Mouse (Mus musculus): ENCODE results near the gene Stx1a.

Stx1a gene

DNA sequence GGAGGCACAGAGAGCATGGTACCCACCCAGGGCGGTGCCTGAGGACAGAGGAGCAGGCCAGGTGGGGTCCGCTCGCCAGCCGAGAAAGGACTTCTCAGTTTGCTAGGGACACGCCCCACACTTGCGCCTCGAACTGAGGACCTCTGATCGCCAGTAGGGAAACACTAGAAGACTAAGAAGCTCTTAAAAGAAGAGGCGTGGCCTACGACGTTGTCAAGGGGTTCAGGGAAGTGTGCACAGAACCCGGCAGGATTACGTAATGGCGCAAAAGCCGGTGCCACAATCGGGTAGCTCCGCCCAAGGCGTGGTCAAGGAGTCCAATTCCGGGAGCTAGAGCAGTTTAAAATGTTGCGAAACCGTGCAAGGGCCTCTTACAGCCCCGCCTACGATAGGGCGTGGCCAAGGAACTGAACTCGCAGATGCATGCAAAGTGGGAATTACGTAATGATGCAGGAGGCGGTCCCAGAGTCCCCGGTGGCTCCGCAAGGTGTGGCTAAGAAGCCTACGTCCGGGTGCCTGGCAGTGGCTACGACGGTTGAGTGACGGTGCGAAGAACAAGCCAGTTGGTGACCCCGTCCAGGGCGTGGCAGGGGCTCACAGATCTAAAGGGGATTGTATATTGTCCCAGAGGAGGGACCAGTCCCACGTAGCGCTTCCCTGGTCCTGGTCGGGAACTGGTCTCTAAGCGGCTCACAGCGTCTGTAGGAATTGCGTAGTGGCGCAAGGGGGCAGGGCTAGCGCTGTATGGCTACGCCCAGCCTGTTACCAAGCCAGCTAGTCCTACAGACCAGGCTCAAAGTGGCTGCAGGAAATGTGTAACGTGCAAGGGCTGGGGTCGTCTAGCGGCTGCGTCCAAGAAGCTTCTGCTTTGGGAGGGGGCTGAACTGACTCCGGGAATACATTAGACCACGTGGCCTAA is 14.4 kb upstream of the Stx1a start, which contains the start of gene Abhd11:
TSS of gene Abhd11 (plus strand) at position 482 of the 919 bp plus-strand sequence.
- DNase-seq (ENCODE audit: inconsistent ontology term), result peak; percentile 100

DNA sequence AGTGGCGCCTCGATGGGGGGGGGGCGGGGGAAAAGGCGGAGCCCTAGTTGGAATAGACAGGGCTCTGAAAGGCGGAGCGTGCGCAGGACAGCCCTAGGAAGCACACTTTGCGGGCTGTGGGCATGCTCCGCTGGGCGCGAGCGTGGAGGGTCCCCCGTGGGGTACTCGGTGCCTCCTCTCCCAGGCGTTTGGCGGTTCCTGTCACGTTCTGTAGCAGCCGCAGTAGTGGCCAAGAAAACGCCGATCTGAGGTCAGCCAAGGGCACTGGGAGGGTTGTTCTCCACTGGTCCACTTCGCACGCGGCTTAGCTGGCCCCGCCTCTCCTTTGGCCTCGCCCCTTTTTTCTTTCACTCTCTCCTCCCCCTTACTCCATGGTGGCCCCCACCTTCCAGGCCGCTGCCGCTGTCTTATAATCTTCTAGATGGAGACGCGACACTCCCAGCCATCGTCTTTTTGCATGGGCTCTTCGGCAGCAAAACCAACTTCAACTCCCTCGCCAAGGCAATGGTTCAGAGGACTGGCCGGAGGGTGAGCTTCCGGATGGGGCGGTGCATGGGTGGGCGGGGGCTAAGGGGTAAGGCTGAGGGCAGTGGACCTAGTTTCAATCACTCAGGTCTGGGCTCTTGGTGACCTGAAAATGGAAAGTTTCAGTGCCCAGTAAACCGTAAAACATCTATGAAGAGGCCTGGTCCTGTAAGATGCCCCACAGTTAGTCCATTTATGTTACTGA is 13.5 kb upstream of the Stx1a start:
- peak; percentile 94 for DNase-seq (ENCODE audit: inconsistent ontology term)

DNA sequence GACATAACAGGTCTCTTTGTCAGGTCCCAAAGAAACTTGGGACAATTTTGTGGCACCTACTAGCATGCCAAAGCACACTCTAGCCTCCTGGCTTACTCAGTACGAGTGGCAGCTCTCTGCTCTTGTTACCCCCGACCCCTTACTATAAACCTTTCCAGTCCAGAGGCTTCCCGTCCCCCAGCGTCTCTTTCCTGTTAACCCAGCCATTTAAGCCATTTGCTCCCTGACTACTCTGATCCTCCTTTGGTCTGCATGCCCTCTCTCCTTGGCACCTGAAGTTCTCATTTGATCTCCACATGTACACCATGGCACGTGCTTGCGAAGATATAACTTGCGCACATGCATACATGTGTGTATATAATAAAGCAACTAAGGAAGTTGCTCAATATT is 13.0 kb upstream of the Stx1a start:
- DNase-seq (ENCODE audit: inconsistent ontology term), result no peak

DNA sequence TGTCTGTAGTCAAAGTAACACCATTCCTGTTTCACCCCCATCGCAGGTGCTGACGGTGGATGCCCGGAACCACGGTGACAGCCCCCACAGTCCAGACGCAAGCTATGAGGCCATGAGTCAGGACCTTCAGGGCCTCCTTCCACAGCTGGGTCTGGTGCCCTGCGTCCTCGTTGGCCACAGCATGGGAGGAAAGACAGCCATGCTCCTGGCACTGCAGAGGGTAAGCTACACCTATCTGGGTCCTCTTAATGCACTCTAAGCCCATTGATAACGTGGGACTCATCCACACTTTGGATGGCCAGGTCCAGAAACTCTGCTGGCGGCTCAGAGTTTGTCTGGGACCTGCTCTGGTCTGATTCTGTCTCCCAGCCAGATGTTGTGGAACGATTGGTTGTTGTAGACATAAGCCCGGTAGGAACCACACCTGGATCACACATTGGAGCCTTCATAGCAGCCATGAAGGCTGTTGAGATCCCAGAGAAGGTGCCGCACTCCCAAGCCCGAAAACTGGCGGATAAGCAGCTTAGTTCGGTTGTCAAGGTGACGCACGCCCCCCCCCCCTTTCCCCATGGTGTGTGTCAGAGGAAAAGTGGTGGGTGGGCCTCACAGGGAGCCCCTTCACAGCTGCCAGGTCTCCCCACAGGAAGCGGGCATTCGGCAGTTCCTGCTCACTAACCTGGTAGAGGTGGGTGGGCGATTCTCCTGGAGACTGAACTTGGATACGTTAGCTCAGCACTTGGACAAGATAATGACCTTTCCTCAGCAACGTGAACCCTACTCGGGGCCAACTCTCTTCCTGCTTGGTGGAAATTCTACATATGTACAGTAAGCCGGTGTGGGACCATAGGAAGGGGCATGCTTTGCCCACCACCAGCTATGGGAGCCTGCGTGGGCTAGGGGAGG is 12.2 kb upstream of the Stx1a start:
- DNase-seq (ENCODE audit: inconsistent ontology term), result no peak

DNA sequence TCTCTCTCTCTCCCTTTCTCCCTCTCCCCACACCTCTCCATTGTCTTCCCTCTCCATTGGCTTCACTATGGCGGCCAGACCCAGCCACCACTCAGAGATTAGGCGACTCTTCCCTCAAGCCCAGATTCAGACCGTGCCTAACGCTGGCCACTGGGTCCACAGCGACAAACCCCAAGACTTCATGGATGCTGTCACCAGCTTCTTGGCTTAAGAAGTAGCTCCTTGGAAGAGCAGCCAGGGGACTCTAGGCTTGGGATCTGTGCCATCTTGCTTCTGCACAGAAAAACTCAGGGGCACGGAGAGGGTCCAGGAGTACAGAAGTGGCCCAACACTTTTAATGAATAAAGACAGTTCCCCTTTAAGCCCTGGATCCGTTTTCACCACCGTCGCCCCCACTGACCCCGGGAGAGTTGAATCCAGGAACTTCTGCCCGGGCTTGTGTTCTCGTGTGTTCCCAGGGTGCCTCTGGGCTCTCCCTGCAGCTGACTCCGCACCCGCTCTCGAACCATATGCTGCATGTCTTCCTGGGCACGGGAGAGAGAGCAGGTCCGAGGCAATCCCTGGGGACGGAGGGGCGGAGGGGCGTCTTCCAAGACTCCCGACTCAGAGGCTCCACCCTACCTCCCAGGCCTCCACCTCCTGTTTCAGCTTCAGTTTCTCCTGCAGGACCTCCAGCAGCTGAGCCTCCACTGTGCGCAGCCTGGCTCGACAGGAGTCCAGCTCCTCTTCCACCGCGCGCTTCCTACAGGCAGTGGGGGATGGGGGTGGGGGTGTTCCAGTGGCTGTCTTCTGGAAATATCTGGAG is 11.3 kb upstream of the Stx1a start:
- no peak for DNase-seq (ENCODE audit: inconsistent ontology term)

DNA sequence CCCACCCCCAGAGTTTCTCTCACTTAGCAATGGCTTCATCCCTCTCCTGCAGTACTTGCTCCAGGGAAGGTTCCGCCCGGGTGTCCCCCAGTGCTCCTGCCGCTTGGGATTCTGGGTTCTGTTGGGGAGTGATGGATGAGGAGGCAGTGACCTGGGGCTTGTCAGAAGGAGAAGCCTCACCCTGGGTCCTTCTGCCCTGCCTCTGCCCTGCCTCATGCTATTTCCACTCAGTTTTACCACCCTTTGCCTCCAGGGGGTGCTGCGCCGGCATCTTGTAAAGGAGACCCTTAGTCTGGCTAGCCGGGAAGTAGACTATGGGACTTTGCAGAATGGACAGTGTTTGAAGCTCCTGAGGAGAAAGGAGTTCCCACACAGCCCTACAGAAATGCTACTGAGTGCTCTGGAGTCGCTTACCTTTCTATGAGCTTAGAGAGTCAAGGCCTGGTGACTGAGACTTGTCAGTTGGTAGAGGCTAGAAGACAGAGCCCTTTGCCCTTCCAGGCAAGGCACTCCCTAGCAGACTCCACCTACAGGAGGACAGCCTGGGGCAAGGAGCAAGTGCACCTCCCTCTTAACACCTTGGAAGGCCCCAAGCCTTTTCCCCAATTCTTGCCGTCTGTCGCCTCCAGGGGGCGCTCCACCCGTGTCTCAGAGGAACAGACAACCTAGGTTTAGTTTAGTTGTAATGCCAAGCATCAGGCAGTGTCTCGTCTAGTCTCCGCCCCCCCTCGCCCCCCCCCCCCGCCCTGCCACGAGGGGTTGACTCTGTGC is 10.4 kb upstream of the Stx1a start:
- DNase-seq (ENCODE audit: inconsistent ontology term), result peak; percentile 84

DNA sequence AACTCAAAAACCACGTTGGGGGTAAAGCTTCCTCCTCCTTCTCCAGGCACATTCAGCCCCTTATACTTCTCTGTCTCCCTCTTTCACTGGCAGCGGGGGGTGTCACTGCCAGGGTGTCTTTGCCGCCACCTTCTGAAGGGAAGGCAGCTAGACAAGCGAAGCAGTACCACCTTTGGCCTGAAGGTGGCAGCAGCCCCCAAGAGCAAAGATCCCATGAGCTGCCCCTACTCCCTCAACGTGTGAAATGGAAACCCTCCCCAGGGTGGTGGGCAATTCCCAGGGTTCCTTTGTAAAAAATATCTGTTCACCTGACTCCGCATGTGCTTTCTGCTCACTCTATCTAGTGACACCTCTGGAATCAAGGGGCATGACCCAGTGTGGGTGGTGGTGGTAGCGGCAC is 7.8 kb upstream of the Stx1a start:
- peak; percentile 65 for DNase-seq (ENCODE audit: inconsistent ontology term)

DNA sequence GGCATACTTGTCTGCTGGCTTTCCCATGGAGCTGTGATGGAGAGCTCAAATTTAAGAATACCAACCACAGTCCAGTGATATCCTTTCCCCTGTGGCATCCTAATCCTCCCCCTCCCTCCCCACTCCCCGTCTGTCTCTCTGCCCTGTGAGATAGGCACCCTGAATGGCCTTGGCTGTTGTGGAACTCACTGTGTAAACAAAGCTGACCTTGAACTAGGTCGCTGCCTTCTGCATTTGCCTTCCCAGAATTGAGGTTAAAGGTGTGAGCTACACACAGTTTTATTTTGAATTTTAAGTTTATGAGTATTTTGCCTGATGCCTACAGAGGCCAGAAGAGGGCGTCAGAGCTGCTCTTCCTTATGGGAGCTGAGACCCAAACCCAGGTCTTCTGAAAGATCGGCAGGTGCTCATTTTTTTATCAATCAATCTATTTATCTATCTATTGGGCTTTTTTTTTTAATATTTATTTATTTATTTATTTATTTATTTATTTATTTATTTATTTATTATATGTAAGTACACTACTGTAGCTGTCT is 7.0 kb upstream of the Stx1a start:
- no peak for DNase-seq (ENCODE audit: inconsistent ontology term)

DNA sequence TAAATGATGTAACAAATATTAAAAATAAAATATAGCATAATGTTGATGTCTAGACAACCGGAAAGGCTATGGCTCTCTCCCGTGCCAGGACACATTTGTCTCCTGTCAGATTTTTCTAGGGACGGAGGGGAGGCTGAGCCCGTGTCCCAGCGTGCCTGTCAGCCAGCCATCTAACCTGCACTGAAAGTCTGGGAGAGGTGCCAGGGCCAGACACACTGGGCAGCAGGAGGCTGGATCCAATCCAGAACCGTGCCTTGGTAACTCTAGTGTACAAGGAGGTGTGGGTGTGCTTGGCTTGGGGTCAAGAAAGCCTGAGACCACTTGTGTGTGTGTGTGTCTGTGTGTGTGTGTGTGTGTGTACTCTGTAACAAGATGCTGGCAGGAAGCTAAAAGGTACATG is 1.5 kb upstream of the Stx1a start:
- peak; percentile 61 for DNase-seq (ENCODE audit: inconsistent ontology term)

DNA sequence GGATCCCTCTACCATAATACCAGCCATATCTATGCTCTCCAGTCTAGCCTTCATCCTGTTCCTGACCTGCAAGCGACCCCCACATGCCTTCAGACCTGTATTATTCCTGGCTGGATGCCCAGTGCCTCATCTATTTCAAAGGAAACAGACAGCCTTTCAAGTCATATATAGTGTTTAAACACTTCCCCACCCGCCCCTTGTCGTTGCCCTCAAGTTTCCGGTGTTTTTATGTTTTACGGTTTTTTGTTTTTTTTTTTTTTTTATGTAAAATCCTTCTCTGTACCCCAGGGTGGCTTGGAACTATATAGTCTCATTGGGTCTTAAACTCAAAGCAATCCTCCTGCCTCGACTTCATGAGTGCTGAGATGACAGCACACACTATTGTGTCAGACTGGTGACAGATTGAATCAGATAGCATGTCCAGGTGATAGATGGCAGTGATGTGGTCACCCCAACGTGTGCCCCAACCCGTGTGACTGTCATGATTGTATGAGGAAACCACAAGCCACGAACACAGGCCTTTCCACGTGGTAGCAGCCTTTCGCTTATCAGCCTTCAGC is 1.5 kb downstream of the Stx1a start:
- no peak for DNase-seq (ENCODE audit: inconsistent ontology term)

DNA sequence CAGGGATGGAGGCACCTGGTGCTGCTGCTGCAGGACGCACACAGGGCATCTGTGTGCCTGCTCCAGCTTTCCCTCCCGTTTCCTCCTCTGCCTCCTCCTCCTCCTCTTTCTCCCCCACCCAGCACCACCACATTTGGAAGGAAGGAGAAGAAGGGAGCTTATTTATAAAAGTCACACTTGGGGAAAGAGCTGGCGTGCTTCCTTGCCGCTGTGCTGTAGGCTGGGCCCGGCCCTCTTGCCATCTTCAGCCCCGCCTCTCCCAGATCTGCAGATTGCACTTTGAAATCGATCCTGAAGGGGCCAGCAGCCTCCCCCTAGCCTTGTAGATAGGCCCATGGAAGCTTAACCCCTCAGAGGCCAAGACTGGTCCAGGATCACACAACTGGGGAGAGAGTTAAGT is 2.6 kb downstream of the Stx1a start:
- no peak for DNase-seq (ENCODE audit: inconsistent ontology term)

DNA sequence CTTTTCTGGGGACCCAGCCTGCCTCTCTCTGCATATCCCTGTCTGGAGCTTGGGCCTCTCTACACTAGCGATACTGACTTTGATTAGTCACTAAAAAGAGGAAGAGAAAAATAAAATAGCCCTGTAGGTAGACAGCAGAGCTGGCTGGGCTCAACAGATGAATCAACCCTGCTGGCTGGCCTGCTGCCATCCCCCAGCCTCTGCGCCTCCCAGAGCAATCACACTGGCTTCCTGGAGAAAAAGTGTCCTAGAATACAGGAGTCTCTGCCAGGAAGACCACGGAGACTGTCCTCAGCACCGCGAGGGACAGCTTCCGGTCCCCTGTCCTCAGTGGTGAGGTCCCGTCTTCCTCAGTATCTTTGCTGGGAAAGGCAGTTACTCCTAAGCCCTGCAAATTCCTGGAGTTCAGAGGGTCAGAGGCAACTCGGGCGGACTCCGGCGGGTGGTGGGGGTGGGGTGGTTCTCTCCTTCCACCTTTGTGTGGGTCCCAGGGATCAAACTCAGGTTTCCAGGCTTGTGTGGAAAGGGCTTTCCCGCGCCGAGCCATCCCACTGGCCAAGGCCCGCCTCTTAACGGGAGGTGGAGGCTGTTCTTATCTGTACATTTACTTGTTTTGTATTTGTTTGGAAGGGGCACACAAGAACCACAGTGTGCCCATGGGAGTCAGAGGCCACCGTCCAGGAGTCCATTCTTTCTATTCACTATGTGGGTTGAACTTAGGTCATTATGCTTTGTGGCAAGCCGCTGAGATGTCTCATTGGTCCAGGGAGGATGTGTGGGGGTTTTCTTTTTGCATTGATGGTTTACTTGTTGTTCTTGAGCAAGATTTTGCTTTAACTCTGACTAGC is 5.9 kb downstream of the Stx1a start:
- peak; percentile 80 for DNase-seq (ENCODE audit: inconsistent ontology term)

DNA sequence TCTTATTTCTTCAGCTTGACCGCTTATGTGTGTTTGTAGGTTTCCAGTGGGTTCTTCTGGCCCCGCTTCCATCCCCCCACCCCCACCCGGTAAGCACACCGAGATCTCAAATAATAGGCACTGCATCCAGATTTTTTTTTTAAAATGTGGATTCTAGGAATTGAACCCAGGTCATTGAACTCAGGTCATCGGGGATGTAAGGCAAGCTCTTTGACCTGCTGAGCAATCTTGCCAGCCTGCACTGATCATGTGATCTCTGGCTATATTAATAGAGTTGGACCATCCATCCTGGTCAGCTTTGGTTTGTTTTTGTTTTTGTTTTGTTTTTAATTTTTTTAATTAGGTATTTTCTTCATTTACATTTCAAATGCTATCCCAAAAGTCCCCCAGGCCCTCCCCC is 9.3 kb downstream of the Stx1a start:
- DNase-seq (ENCODE audit: inconsistent ontology term), result no peak

DNA sequence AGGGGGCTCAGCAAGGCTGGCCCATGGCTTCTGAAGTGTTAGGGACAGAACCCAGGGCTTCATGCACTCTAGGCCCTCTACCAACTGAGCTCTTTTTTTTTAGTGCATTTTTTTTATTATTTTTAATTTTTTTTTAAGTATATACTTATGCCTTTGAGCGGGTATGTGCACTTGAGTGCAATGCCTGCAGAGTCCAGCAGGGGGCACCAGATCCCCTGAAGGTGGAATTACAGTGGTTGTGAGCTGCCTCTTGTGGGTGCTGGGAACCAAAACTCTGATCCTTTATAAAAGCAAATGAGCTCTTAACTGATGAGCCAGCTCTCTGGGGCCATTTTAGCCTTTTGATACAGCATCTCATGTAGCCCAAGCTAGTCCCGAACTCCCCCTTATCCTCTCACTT is 11.3 kb downstream of the Stx1a start:
- DNase-seq (ENCODE audit: inconsistent ontology term), result no peak

DNA sequence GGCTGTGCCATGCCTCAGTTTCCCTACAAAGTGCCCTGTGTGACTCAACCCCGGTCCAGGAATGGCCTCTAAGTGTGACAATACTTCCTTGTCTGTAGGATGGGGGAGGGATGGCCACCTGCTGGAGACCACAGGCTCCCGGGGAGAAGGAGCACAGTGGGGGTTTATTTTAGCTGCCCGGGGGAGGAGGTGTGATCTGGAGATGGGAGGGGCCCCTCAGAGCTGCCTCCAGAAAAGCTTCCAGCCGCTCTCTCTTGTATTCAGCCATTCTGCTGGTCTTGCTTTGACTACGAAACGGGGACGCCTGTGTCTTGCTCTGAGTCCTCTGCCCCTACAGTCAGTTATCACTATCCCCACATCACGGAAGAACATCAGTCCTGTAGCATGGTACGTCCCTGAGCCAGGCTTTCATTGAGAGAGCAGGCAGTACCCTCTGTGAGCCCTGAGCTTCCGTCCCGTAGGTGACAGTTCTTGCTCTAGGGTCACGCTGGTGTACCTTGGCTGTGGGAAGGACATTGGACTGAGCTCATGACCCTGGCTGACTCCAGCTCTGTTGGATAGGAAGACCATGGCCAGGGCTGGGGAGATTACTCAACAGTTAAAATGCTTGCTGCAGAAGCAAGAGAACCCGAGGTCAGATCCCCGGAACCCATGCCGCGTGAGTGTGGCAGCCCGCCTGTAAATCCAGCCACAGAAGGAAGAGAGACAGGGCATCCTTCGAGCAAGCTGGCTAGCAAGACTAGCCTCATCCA is 12.5 kb downstream of the Stx1a start:
- DNase-seq (ENCODE audit: inconsistent ontology term), result no peak

DNA sequence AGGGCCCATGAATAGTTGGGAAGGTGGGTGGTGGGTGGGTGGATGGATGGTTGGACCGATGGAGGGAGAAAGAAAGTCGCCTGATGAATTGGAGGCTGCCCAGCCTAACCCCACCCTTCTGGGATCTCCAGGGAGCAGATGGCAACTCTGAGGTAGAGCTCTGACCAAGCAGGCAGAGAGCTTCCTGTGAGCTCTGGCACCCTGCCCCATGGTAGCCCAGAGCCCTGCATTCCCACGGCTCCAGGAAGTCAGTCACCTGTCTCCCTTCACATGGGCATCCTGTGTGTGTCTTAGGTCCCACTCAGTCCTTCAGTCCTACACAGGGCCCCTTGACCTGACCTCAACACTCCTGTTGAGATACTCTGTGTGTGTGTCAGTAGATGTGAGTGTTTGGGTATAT is 14.7 kb downstream of the Stx1a start:
- DNase-seq (ENCODE audit: inconsistent ontology term), result no peak

DNA sequence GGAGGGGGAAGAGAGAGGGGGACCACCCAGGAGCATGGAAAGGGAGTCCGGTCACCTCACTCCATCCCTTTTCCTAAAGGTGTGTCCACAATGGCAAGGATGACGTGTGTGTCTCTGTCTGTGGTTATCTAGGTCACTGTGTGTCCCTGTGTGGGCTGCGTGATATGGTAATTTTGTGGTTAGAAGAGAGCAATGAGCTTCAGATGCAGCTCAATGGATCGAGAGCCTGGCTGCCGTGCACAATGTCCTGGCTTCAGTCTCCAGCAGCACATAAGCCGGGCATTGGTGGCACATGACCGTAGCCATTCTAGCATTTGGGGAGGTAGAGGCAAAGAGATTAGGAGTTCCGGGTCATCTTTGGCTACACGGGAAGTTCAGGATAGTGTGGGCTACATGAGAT is 16.3 kb downstream of the Stx1a start:
- no peak for DNase-seq (ENCODE audit: inconsistent ontology term)

DNA sequence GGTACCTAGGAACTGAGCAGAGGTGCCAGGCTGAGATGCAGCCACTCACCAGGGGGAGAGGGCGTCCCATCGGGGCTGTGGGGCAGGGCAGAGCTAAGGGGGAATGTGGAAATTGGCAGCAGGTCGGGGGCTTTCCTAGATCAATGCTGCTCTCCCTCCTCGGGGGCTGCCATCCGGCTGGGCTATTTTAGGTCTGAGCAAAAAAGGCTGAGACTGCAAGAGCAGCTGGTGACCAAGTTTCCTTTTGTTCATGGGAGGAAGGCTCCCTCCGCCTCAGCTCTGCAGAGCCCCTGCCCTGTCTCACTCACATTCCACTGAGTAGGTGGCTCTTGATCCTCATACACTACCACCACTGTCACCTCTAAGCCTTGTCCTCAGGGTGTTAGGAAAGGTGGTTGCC is 16.8 kb downstream of the Stx1a start:
- no peak for DNase-seq (ENCODE audit: inconsistent ontology term)

All from Muller cell, postnatal 12 days (primary cell).